Mouse (Mus musculus) bone marrow macrophage, adult 2 months (primary cell): ENCODE measurements at regions not wholly inside any gene's neighbourhood (a gene's known extent, or its start where the extent isn't known, plus 50 kb on each side); places are given as distances from the start of the nearest gene placed in this dataset.

Experiments used
- H3K27ac ChIP-seq: 2 replicates; pipeline ENCODE4 v1.5.1; 2012; ENCODE audit warnings: low read depth, low read length; ENCODE audit not compliant: insufficient read depth
- H3K4me1 ChIP-seq: 2 replicates; pipeline ENCODE4 v1.6.1; 2012; ENCODE audit warnings: low read length; ENCODE audit not compliant: control insufficient read depth, insufficient read depth
- H3K4me3 ChIP-seq: 2 replicates; pipeline ENCODE4 v1.5.1; 2012; ENCODE audit warnings: mild to moderate bottlenecking, low read length, moderate library complexity; ENCODE audit not compliant: insufficient read depth
- CTCF ChIP-seq: IDR thresholded peaks from 2 replicates; pipeline ENCODE4 v1.5.1; 2012; ENCODE audit warnings: low read depth, mild to moderate bottlenecking, low read length, moderate library complexity
- POLR2A ChIP-seq: IDR thresholded peaks from 2 replicates; pipeline ENCODE4 v1.6.1; 2012; ENCODE audit warnings: mild to moderate bottlenecking, low read depth, low read length, borderline replicate concordance

GRCm38 (mm10) chr12:54272226-54272625, 68.6 kb upstream of the Egln3 start:
- Histone ChIP-seq H3K4me3 (no peak overlapping the region), H3K27ac (no peak overlapping the region), H3K4me1 (no peaks in the 10 kb centered on the region)
- no peak for TF ChIP-seq POLR2A
- TF ChIP-seq CTCF: no peak

GRCm38 (mm10) chr12:54265852-54266251, 62.2 kb upstream of the Egln3 start:
- Histone ChIP-seq H3K4me3 (no peak overlapping the region), H3K27ac (no peak overlapping the region), H3K4me1 (no peaks in the 10 kb centered on the region)
- TF ChIP-seq CTCF (no peak), POLR2A (no peak)

- Histone ChIP-seq H3K4me3 (no peak overlapping the region), H3K4me1 (no peaks in the 10 kb centered on the region), H3K27ac (no peak overlapping the region)
- no peak for TF ChIP-seq POLR2A
- TF ChIP-seq CTCF: no peak
Measured at GRCm38 (mm10) chr12:54264893-54265835, 61.5 kb upstream of the Egln3 start.

- TF ChIP-seq CTCF (no peak), POLR2A (no peak)
- no peak overlapping the region for H3K27ac ChIP-seq
- no peak overlapping the region for H3K4me3 ChIP-seq
- H3K4me1 ChIP-seq: no peaks in the 10 kb centered on the region
Measured at GRCm38 (mm10) chr12:54264418-54264733, 60.7 kb upstream of the Egln3 start.

GRCm38 (mm10) chr12:54263733-54264417, 60.2 kb upstream of the Egln3 start:
- Histone ChIP-seq H3K4me3 (no peak overlapping the region), H3K27ac (no peak overlapping the region), H3K4me1 (no peaks in the 10 kb centered on the region)
- no peak for TF ChIP-seq POLR2A
- no peak for TF ChIP-seq CTCF

GRCm38 (mm10) chr12:54262236-54263005, 58.8 kb upstream of the Egln3 start:
- no peaks in the 10 kb centered on the region for H3K4me1 ChIP-seq
- no peak for TF ChIP-seq CTCF
- no peak for TF ChIP-seq POLR2A
- H3K27ac ChIP-seq: no peak overlapping the region
- no peak overlapping the region for H3K4me3 ChIP-seq

- H3K4me1 ChIP-seq: no peaks in the 10 kb centered on the region
- no peak overlapping the region for H3K4me3 ChIP-seq
- H3K27ac ChIP-seq: no peak overlapping the region
- TF ChIP-seq CTCF (no peak), POLR2A (no peak)
Measured at GRCm38 (mm10) chr12:54261426-54261825, 57.8 kb upstream of the Egln3 start.

- H3K4me3 ChIP-seq: no peak overlapping the region
- H3K4me1 ChIP-seq: no peaks in the 10 kb centered on the region
- H3K27ac ChIP-seq: no peak overlapping the region
- TF ChIP-seq CTCF (no peak), POLR2A (no peak)
Measured at GRCm38 (mm10) chr12:54260502-54260901, 56.8 kb upstream of the Egln3 start.

GRCm38 (mm10) chr12:54257776-54258433, 54.2 kb upstream of the Egln3 start:
- Histone ChIP-seq H3K27ac (no peak overlapping the region), H3K4me1 (peaks cover under 1% of the 10 kb centered on the region; the same call in 1 of the 2 replicates), H3K4me3 (no peak overlapping the region)
- TF ChIP-seq POLR2A (no peak), CTCF (no peak)
